Mouse (Mus musculus): Measurements from ENCODE around the gene Btnl10.
A peak's percentile ranks its signal among the peaks of the same experiment; 100 is the strongest.
"Not testable (repeated sequence)": the region's sequence is repeated elsewhere in the genome, so short reads cannot be mapped to it uniquely, and the experiment has no call there.

The Btnl10 gene

DNA sequence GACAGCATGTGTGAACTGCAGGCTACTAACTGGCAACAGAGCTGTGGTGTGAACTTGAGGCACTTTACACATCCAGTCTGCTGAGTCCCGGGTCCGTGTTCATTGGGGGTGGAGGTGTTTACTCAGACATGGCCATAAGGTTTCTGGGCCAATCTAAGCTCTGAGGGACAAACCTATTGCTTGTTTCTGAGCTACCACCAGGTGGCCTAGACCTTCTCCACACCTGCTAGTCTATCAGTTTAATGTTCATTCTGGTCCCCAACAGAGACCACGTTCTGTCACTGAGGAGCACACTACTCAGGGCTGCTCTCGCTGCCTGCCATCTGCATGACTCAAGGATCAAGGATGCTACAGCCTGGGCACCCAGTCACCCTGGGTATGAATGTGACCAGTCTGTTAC is 13.9 kb downstream of the Btnl10 start:
- DNase-seq = peak; percentile 57

DNA sequence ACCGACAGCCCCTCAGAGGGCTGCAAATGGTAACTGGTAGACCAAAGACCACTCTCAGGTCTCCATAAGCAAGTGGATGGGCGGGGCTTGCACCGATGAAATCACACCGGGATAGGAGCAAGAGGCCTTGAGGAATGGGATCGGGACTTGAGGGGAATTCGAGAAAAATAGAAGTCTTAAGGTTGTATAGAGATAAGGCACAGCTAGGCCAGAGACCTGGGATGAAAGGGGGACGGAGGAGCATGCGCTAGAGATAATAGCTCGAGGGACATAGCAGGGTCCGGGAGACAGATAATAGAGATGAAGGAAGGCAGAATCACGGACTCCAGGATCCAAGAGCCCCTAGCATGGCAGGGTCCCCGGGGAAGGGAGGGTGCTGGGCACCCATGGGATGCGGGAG is 20.2 kb downstream of the Btnl10 start:
- peak; percentile 41 for DNase-seq

DNA sequence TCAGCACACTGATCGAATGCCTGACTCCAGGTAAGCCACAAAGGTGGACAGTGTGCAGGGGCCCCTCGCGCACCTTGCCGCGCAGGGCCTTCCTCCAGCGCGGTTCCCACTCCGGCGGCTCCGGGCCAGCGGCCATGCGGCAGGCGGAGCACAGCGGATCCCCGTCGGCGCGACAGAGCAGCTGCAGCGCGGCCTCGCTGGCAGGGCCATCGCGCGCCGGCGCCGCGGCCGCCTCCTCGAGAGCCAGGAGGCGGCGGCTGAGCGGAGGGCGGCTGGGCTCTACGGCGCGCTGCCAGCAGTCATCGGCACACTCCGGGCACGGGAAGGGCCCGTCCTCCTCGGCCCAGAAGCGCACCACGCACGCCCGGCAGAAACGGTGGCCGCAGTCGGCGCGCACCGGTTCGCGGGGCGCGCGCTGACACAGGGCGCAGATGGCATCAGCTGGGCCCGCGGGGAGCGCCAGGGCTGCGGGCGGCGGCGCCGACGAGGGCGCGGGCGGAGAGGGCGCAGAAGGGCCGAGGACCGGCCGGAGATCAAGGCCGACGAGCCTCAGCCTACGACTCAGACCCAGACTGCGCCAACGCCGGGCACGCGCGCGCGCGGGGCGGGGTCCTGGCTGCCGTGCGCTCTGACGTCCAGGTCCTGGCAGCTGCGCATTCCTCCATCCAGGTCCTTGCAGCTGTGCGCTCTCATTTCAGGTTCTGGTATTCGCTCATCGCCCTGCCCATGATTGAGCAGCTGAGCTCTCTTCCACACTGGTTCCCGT is 20.8 kb downstream of the Btnl10 start, which contains the start of gene Rnf187:
Rnf187 (minus strand) TSS at position 595 of the 766 bp plus-strand sequence.
- DNase-seq = peak; percentile 91

GRCm38 (mm10) chr11:58939088-58939439 is 21.4 kb downstream of the Btnl10 start:
- no peak for DNase-seq

DNA sequence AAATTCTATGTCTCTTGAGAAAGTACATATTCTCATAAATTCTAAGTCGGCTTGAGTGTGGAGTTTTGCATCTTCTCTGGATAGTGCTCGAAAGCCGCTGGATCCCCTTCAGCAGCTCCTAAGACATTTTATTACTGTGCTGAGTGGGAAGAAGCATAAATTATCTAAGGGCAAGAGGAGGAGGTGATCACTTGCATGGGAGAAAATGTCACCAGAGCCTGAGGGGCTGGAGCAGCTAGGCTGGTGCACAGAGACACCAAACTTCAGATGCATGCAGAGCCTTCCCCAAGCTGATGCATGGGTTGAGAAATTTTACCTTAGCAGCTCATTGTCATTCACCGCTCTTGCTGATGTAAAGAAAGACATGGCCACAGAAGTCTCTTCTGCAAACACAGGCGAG is 26.4 kb downstream of the Btnl10 start:
- no peak for DNase-seq

GRCm38 (mm10) chr11:58947306-58947705 is 29.6 kb downstream of the Btnl10 start:
- no peak for DNase-seq

DNA sequence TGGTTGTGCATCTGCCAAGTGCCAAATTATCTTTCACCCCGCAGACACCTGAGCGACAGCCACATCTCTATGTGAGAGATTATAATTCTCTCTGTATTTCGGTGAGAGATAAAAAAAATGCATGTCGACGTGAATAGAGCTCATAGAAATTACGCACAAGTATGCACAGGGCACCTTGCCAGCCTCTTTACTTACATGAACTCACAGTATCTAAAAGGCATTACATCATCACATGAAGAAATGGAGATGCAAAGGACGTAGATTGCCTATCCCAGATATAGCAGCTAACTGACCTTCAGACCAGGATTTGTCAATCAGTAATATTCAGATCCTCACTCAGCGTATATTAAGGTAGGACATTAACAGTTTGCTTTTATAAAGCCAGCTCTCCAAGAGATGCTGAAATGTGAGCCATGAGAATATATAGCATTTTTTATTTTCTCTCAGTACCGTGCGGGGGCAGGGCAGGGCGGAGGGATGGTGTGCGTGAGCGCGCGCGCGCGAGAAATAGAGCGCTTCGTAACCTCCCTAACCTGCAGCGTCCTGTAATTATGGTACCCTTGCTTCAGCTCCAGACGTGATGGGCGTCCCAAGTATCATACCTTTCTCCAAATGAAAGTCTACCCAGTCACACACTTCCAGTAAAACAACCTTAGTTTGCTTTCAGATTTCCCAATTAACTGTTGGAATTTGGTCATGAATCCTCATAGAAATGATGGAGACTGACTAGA is 30.3 kb downstream of the Btnl10 start:
- DNase-seq = peak; percentile 78

DNA sequence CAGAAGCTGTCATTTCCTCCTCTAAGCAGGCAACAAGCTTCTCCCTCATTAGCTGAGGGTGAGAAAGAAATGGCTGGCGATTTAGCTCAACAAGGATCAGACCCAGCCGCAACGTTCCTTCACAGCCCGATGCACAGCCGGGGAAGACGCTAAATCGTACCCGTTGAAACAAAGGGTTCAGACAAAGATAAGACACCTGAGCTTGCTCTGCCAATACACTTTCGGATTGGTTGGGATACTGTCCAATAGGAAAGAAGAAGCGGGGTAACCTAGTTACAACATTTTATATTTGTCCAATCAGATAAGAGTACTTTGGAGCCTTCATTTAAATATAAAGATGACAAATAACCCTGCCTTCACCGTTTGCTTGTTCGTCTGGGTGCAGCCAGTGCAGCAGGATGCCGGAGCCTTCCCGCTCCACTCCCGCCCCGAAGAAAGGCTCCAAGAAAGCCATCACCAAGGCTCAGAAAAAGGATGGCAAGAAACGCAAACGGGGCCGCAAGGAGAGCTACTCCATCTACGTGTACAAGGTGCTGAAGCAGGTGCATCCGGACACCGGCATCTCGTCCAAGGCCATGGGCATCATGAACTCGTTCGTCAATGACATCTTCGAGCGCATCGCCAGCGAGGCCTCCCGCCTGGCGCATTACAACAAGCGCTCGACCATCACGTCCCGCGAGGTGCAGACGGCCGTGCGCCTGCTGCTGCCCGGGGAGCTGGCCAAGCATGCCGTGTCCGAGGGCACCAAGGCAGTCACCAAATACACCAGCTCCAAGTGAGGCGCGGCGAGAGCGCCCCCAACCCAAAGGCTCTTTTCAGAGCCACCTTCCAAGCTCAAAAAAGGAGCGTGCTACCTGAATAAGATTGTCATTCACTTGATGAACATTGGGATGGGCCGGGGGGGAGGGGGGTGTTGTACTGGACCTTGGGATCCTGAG is 31.1 kb downstream of the Btnl10 start, which contains the start of gene Hist3h2ba:
Hist3h2ba (plus strand) TSS at position 379 of the 938 bp plus-strand sequence.
- DNase-seq = peak; percentile 82

- peak; percentile 60 for DNase-seq
Observed at GRCm38 (mm10) chr11:58949480-58950431, 32.0 kb downstream of the Btnl10 start.

DNA sequence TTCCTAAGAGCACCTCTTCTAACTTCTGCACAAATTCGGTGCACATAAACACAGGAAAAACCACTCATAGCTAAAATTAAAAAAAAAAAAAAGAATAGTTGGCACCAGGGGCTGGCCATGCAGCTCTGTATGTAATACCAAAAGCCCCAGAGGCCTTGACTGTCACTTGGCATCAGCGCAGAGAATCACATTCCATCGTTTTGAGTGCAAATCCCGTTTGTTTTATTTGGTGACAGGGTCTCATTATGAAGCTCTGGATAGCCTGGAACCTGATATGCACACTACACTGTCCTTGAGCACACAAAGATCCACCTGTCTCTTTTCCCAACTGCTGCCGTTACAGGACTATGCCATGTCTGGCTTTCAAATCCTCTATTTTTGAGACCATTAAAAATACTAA is 33.5 kb downstream of the Btnl10 start:
- DNase-seq = no peak

DNA sequence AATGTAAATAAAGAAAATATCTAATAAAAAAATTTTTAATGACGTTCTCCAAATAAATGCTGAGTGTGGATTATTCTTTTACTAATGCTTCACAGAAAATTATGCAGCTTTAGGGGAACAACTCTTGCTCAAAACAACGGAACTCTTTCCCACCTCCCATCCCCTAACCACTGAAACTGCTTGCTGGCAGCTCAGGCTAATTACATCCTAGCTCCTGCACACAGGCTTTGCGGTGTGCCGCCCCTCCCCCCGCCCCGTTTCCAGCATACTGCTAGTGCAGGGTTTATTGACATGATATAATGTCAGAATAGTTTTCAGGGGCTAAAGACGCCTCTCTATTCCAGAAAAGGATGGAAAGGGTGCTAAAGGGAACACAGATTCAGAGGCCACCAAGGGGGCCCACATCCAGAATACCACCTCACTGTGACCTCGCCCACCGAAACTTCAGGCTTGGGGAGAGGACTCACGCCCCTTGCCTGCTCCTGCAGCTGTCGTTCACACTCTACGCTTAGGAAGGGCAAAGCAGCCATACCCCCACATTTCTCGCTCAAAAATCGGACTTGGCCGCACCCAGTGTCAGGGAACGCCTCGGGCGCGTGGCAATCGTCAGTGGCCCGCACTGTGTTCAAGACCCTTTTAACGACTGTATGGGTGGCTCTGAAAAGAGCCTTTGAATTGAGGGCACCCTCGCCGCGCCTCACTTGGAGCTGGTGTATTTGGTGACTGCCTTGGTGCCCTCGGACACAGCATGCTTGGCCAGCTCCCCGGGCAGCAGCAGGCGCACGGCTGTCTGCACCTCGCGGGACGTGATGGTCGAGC is 35.9 kb downstream of the Btnl10 start:
- DNase-seq = peak; percentile 67

DNA sequence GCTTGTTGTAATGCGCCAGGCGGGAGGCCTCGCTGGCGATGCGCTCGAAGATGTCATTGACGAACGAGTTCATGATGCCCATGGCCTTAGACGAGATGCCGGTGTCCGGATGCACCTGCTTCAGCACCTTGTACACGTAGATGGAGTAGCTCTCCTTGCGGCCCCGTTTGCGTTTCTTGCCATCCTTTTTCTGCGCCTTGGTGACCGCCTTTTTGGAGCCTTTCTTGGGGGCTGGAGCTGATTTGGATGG is 36.4 kb downstream of the Btnl10 start:
- not testable (repeated sequence) for DNase-seq

DNA sequence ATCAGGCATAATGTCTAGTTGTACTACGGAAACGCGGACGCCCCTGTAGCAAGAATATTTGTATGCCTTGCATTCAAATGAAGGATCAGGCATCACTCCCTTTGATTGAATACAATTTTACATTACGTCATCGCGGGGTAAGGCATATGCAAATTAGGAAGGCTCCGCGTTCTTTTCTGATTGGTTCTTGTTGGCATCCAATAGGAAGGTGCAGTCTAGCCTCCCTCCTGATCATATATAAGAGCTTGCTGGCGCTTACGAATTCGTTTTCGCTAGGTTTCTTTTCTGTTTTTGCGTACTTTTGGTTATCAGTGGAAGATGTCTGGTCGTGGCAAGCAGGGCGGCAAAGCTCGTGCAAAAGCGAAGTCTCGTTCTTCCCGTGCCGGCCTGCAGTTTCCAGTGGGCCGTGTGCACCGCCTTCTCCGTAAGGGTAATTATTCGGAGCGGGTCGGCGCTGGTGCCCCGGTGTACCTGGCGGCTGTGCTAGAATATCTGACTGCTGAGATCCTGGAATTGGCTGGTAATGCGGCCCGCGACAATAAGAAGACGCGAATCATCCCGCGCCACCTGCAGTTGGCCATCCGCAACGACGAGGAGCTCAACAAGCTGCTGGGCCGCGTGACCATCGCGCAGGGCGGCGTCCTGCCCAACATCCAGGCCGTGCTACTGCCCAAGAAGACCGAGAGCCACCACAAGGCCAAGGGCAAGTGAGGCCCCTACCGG is 36.9 kb downstream of the Btnl10 start, which contains the start of the genes Hist3h2a and Trim17:
Hist3h2a (plus strand) TSS at position 266 of the 723 bp plus-strand sequence.
Trim17 (plus strand) TSS at position 266 of the 723 bp plus-strand sequence.
- peak; percentile 87 for DNase-seq

DNA sequence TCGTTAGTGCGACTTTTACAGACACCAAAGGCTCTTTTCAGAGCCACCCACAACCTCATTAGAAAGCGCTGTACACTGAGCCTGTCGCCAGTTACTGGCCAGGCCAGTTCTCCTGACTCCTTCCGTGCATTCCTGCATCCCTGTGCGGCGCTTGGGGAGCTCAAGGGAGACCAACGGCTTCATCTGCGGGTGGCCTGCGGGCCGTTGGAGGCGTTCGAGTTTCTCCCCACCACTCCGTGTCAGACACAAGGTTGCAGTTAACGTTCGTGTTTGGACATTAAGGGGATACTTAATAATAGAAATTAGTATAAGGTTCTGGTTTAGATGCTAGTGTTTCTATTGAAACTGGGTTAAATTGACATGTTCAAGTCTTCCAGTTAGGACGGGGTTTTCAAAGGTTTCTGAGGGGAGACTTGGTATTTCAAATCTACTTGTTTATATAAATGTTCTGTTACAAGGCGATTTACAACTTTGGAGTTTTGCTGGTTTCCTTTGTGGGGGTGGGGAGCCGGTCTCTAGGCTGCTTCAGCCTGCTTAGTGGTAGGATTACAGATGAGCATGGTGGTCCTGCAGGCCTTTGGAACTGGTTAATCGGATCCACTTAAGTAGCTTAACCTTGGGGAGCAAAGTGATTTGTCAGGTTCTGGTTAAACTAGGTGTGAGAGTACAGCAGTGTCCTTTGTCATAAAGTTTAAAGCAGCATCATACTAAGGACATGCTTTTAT is 37.6 kb downstream of the Btnl10 start:
- peak; percentile 55 for DNase-seq

DNA sequence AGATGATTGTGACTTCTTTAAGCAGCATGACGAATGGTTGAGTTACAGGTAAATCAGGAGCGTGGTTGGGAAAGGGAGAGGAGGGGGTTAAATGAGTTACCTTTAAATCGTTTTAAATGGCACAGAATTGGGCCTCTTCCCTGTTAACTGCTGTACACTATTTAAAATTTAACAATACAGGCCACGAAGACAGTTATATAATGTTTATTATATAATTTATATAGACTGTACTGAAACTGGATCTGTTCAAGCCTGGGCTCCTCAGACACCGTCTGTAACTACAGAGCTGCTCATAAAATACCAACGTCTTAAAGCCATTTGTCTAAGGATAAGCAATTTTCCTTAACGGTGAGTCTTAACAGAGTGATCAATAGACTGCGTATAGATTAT is 38.2 kb downstream of the Btnl10 start:
- no peak for DNase-seq

DNA sequence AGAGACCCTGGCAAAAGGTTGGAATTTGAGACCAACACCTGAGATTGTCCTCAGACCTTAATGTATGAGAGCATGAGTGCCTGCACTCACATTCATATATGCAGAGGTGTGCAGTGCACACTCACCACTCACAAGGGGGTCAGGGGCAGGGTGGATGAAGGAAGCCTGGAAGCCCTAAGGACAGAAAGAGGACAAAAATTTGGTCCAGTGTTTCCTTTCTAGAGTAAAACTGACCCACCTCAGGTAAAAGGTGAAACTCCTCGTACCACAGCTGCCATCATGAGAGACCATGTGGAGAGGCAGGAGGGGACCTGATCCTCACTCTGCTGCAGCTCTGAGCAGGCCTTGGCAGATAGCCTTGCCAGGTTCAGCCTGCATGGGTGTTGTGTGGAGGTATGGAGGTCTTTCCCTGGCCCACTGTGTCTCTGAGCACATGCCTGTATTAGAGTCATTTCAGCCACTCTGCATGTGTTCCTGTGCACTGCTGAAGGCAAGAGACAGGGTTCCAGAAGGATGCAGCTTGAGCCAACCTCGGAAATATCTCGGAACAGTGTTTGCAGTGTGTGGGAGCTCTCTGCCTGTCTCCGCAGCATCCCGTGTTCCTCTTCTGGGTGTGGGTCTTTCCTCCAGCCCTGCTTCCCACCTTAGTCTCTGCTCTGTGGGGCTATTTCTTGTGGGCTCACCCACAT is 39.7 kb downstream of the Btnl10 start:
- no peak for DNase-seq

- no peak for DNase-seq
Observed at GRCm38 (mm10) chr11:58958536-58958935, 40.8 kb downstream of the Btnl10 start.

DNA sequence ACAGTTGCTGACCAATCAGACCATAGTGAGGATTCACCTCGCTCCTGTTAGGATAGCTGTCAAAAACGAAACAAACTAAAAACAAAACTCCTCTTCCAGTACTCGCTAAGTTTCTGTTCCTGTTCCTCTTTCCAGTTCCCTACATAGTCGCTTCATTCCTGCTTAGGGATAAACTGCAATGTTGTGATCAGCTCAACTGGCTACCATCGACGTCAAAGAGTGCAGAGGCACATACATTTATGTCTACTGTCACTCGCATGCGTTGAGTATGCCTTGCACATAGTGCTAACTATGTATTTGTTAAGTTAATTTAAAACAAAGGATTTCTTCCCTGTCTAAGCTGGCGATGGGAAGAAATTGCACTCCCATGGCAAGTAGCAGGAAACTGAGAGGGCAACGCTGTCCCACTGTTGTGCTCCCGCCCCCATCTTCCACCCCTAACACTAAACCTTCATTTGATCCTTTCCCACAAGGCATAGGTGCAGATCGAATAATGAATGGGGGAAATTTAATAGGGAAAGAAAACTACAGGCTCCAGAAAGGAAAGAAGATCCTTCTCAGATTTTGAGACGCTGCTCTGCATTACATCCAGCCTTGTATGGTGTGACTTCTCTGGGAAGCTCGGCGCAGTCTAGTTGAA is 41.6 kb downstream of the Btnl10 start:
- DNase-seq = no peak

Measured in thymus, postnatal 4 days (tissue).